Mouse (Mus musculus) kidney, embryonic 14.5 days (tissue): ENCODE results near the gene Naga. TPM values are rescaled to one million over a fixed set of nuclear protein-coding genes. Genes with fewer than 3 reads are reported as not detected.

ENCODE experiments used
- ATAC-seq: fragments of 200-750 bp; cut with Nextera tagmentation; 2 replicates; pipeline ENCODE4 v1.8.0; 2017; ENCODE audit warnings: moderate number of reproducible peaks, mild to moderate bottlenecking, moderate TSS enrichment, moderate library complexity; ENCODE audit not compliant: low FRiP score, low TSS enrichment
- H3K27ac ChIP-seq: fragments of 300-500 bp; sonication (generic); 2 replicates; pipeline ENCODE4 v1.5.1; 2014; ENCODE audit warnings: low read depth, mild to moderate bottlenecking, low read length, moderate library complexity, mixed read lengths
- H3K27me3 ChIP-seq: fragments of 300-500 bp; sonication (generic); 2 replicates; pipeline ENCODE4 v1.6.1; 2014; ENCODE audit warnings: mild to moderate bottlenecking, low read length; ENCODE audit not compliant: control insufficient read depth, insufficient read depth
- H3K36me3 ChIP-seq: fragments of 300-500 bp; sonication (generic); 2 replicates; pipeline ENCODE4 v1.6.1; 2014; ENCODE audit warnings: low read length, mixed read lengths; ENCODE audit not compliant: control insufficient read depth, insufficient read depth
- H3K4me1 ChIP-seq: fragments of 300-500 bp; sonication (generic); 2 replicates; pipeline ENCODE4 v1.6.1; 2014; ENCODE audit warnings: low read length, mixed read lengths; ENCODE audit not compliant: control insufficient read depth, insufficient read depth
- H3K4me2 ChIP-seq: fragments of 300-500 bp; sonication (generic); replicated peaks from 2 replicates; pipeline ENCODE4 v1.6.1; 2014; ENCODE audit warnings: low read depth, mild to moderate bottlenecking, low read length
- H3K4me3 ChIP-seq: fragments of 300-500 bp; sonication (generic); 2 replicates; pipeline ENCODE4 v1.5.1; 2014; ENCODE audit warnings: mild to moderate bottlenecking, low read length
- H3K9ac ChIP-seq: fragments of 300-500 bp; sonication (generic); 2 replicates; pipeline ENCODE4 v1.6.1; 2014; ENCODE audit warnings: low read depth, mild to moderate bottlenecking, low read length, moderate library complexity
- H3K9me3 ChIP-seq: fragments of 300-500 bp; sonication (generic); 2 replicates; pipeline ENCODE4 v1.6.1; 2016; ENCODE audit warnings: low read length; ENCODE audit not compliant: control insufficient read depth
- WGBS: fragments of 180-500 bp; shearing (Covaris S2); extraction: QIAGEN DNeasy Blood & Tissue Kit; methylation state at CpG from one replicate; pipeline ENCODE4 v1.1.7; 2014; 5-methylcytosine and 5-hydroxymethylcytosine counted together
- polyA plus RNA-seq: library from polyadenylated mRNA; unstranded; fragments of >200 nt; fragmentation: Nextera tagmentation; extraction: Ambion mirVana; gene quantifications from 2 replicates; pipeline ENCODE4 v1.2.1, GENCODE M21; 2014

The Naga gene
- polyA plus RNA-seq, 1 experiment from 2014 or later = 57.3 TPM

DNA sequence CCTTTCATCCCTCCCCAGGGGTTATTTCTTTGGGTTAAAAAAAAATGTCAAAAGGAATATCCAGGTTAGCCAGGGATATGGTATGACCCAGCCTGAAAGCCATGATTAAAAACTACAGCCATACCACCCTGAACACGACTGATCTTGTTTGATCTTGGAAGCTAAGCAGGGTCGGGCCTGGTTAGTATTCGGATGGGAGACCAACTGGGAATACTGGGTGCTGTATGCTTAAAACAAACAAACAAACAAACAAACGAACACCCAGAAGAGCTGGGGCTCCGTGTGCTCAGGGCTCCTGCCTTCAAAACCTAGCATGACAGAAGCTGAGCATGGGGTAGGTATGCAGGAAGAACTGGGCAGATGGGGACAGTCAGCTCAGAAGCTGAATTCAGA lies 3.8 kb upstream of the Naga start:
- Histone ChIP-seq H3K36me3 (no peaks in the 10 kb centered on the region), H3K4me2 (peak overlapping the region; percentile 84; the same call in 1 of the 2 replicates), H3K9me3 (no peaks in the 10 kb centered on the region), H3K4me3 (no peak overlapping the region), H3K4me1 (peaks cover 21% of the 10 kb centered on the region), H3K27me3 (no peaks in the 10 kb centered on the region), H3K9ac (no peak overlapping the region), H3K27ac (no peak overlapping the region)
- WGBS = 78% methylated on average over 5 of the region's 5 CpGs
- no peak for ATAC-seq

DNA sequence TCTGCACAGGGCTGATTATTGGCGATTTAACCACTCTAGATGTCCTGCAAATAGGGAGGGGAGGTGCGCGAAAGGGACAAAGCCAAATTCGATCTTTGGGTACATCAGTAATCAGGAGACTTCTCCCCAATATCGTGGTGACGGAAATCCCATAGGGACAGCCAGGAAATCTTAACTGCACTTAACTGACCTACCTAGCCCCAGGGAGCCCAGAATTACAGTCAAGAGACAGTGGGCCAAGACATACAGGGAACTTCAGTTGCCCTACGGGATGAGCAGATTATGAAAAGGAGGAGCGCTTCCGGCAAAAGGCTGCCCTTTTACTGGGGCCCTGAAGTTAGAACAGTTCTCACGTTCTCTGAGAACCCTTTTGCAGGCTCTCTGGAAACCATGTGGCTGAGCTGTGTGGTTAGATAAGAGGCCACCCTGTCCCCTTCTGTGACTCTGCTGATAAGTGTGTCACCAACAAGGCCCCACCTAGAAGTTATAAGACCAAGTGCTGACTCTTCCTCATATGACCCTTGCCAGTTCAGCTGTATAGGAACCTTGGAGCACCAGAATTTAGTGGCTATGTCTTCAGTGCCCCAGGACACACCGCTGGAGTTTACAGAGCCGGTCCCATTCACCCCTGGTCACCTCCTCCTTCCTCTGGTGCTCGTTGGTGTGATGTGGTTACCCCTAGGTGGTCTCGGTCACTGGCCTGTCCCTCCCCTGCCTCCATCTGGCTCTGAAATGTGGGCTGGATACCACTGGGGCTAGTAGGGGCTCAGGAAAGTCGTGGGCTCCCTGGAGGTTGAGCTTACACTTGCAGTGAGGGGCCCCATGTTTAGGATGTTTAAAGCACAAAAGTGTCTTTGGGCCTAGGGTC lies 3.2 kb upstream of the Naga start:
- Histone ChIP-seq H3K36me3 (no peaks in the 10 kb centered on the region), H3K4me2 (peak overlapping the region; percentile 84), H3K4me1 (peaks cover 19% of the 10 kb centered on the region), H3K9me3 (no peaks in the 10 kb centered on the region), H3K27ac (peak overlapping the region; percentile 75; the same call in 1 of the 2 replicates), H3K9ac (peak overlapping the region; percentile 36), H3K27me3 (no peaks in the 10 kb centered on the region), H3K4me3 (peak overlapping the region; percentile 51)
- ATAC-seq = no peak
- 60% methylated on average over 15 of the region's 15 CpGs for WGBS

DNA sequence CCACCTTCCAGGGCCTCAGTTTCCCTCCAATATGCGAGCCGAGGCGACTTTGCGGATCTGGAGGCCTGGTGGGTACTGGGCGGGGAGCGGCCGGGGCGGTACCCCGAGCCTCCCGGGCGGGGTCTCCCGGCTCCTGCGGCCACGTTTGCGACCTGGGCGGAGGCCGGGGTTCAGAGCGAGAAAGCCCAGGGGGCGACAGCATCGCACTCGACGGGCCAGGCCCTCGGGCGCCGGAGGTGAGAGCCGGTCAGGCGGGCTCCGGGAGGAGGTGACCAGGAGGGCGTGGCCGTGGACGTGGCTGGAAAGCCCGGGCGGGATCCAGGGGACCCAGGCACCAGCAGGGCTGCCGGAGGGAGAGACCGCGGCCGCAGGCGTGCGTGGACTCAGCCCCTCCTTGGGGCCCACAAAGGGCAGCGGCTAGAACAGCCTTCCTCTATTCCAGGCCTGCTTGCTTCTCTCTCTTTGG lies 2.3 kb upstream of the Naga start:
- peak overlapping the region; percentile 84 for H3K4me2 ChIP-seq
- peak overlapping the region; percentile 51 for H3K4me3 ChIP-seq
- H3K9me3 ChIP-seq = no peaks in the 10 kb centered on the region
- H3K27me3 ChIP-seq = no peaks in the 10 kb centered on the region
- 2% methylated on average over 39 of the region's 40 CpGs for WGBS
- H3K4me1 ChIP-seq = peaks cover 16% of the 10 kb centered on the region
- peak overlapping the region; percentile 75; the same call in 1 of the 2 replicates for H3K27ac ChIP-seq
- peak overlapping the region; percentile 73 for H3K9ac ChIP-seq
- peaks cover 6% of the 10 kb centered on the region; the same call in 1 of the 2 replicates for H3K36me3 ChIP-seq
- ATAC-seq = peak; percentile 5; the same call in 1 of the 2 replicates

DNA sequence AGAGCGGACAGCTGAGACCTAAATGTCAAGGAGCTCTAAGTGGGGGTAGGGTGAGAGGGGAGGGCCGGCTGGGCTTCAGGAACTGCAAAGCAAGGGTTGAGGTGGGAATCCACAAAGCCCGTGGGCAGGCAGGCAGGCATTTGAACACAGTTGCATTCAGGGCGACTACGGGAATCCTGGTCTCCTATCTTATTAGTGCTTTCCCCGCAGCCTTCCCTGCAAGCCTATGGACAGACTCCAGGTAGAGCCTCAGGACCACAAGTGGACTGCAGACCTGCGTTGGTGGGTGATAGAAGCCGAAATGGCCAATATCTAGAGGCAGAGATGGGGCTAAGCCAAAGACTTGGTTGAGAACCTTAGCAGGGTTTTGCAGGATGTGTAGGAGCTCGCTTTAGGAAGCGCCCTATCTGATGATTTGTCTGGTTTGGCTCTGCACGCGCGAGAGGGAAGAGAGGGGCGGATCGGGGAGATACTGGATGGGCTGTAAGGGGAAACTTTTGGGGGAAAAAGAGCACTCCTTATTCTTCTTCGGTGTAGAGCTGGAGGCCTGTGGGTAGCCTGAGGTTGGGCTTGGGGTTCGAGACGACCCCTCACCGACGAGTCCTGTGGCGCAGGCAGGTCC lies 1.8 kb upstream of the Naga start:
- Histone ChIP-seq H3K27me3 (no peaks in the 10 kb centered on the region), H3K27ac (peak overlapping the region; percentile 75; the same call in 1 of the 2 replicates), H3K4me2 (peak overlapping the region; percentile 84), H3K4me3 (peak overlapping the region; percentile 51), H3K36me3 (peaks cover 11% of the 10 kb centered on the region), H3K9me3 (no peaks in the 10 kb centered on the region), H3K9ac (peak overlapping the region; percentile 73), H3K4me1 (peaks cover 16% of the 10 kb centered on the region)
- WGBS = 39% methylated on average over 21 of the region's 21 CpGs
- no peak for ATAC-seq

DNA sequence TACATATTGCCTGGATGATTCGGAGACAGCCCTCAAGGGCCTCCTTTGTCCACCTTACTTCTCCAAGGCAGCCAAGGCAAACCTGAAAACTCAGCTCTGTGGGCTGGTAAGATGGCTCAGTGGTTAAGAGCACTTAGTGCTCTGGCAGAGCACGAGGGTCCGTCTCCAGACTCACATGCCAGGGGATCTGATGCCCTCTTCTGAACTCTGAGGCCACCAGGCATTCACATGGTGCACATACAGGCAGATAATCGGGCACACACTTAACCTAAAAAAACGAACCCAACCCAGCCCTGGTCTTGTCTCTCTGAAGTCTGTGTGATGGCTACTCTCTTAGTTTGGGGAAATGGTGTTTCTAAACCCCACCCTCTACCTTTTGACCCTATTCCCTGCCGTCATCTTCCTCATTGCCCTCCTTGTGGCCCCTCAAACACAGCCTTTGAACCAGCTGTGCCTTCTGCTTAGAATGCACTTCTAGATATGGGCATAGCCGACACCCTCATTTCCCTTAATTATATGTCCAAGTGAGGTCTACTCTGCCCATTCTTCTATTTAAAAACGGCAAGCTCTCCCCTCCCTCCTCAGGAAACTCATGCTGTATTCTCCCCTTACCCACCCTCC lies 1.0 kb upstream of the Naga start:
- Histone ChIP-seq H3K4me2 (no peak overlapping the region), H3K36me3 (peaks cover 19% of the 10 kb centered on the region), H3K4me1 (peaks cover 16% of the 10 kb centered on the region), H3K9ac (no peak overlapping the region), H3K9me3 (no peaks in the 10 kb centered on the region), H3K27ac (no peak overlapping the region), H3K4me3 (no peak overlapping the region), H3K27me3 (no peaks in the 10 kb centered on the region)
- ATAC-seq = no peak
- WGBS = 72% methylated on average over 8 of the region's 8 CpGs

DNA sequence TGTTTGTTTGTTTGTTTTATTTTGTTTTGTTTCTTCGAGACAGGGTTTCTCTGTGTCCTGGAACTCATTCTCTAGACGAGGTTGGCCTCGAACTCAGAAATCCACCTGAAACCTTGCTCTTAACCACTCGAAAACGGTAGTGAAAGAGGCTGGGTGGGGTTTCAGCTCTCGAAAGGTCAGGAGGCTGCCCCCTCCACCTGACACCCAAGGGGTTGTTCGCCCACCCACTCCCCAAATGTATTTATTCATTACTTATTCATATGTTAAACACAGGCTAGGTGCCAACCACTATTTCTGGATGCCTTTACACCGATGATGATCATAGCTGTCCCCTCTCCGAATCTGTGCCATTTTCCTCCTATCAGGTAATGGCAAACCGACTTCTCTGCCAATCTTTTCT lies 425 bp upstream of the Naga start:
- no peaks in the 10 kb centered on the region for H3K27me3 ChIP-seq
- peaks cover 16% of the 10 kb centered on the region for H3K4me1 ChIP-seq
- H3K4me3 ChIP-seq = peak overlapping the region; percentile 53
- peaks cover 25% of the 10 kb centered on the region for H3K36me3 ChIP-seq
- ATAC-seq = no peak
- H3K27ac ChIP-seq = no peak overlapping the region
- H3K9me3 ChIP-seq = no peaks in the 10 kb centered on the region
- peak overlapping the region; percentile 72 for H3K4me2 ChIP-seq
- 62% methylated on average over 10 of the region's 10 CpGs for WGBS
- peak overlapping the region; percentile 65; the same call in 1 of the 2 replicates for H3K9ac ChIP-seq

DNA sequence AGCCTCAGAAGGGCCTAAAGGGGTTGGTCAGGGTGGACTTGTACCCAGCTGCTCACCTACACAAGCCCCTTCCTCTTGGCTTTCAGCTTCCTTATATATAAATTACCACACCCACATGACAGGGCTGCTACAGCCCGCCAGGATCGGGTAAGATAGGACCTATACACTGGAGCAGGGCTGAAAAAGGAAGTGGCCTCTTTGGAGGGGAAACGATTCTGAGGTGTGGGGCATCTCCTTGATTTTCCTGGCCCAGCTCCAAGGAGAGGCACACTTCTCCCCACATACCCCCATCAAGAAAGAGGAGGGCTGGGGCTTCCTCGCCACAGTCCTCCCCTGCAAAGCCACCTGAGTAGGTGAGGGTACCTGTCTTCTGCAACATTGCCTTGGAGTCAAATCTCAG lies 850 bp downstream of the Naga start:
- Histone ChIP-seq H3K9ac (peak overlapping the region; percentile 65), H3K4me1 (peaks cover 16% of the 10 kb centered on the region), H3K27ac (0 out of 2 replicates have a peak overlapping the region, but pooled peaks have one; percentile 30), H3K27me3 (no peaks in the 10 kb centered on the region), H3K4me3 (peak overlapping the region; percentile 53), H3K9me3 (no peaks in the 10 kb centered on the region), H3K4me2 (peak overlapping the region; percentile 72), H3K36me3 (peaks cover 27% of the 10 kb centered on the region)
- ATAC-seq = no peak
- WGBS = 24% methylated on average over 4 of the region's 4 CpGs

DNA sequence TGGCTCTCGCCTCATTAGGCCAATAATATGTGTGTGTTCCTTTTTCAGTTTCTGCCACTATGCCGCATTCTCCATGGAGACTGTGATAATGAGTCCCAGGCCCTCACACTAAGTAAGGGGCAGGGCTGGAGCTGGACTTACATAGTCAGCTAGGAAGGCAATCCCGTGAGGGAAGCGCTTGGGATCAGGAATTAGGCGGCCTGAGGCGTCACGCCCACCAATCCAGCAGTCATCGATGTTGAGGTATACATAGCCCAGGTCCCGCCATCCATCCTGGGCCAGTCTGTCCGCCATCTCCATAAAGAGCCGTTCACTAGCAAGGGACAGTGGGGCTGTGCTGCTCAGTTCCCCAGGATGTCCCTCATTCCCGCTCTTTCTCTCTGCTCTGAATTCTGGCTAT lies 2.1 kb downstream of the Naga start:
- 91% methylated on average over 12 of the region's 12 CpGs for WGBS
- H3K4me3 ChIP-seq = no peak overlapping the region
- no peaks in the 10 kb centered on the region for H3K27me3 ChIP-seq
- ATAC-seq = no peak
- peaks cover 27% of the 10 kb centered on the region for H3K36me3 ChIP-seq
- H3K9me3 ChIP-seq = no peaks in the 10 kb centered on the region
- H3K9ac ChIP-seq = no peak overlapping the region
- peaks cover 11% of the 10 kb centered on the region for H3K4me1 ChIP-seq
- no peak overlapping the region for H3K4me2 ChIP-seq
- H3K27ac ChIP-seq = no peak overlapping the region
